Mouse (Mus musculus) lung, adult 2 months (tissue): Measurements from ENCODE around the gene Plcd3.

Experiments used
- CTCF ChIP-seq: fragments of 200-500 bp; IDR thresholded peaks from 2 replicates; pipeline ENCODE4 v1.5.1; 2011; ENCODE audit warnings: mild to moderate bottlenecking, low read length, control low read depth; ENCODE audit not compliant: insufficient read depth
- POLR2A ChIP-seq: fragments of 200-500 bp; IDR thresholded peaks from 2 replicates; pipeline ENCODE4 v1.6.1; 2011; ENCODE audit warnings: low read depth, mild to moderate bottlenecking, control low read depth, low read length, borderline replicate concordance; ENCODE audit errors: extremely low read depth

DNA sequence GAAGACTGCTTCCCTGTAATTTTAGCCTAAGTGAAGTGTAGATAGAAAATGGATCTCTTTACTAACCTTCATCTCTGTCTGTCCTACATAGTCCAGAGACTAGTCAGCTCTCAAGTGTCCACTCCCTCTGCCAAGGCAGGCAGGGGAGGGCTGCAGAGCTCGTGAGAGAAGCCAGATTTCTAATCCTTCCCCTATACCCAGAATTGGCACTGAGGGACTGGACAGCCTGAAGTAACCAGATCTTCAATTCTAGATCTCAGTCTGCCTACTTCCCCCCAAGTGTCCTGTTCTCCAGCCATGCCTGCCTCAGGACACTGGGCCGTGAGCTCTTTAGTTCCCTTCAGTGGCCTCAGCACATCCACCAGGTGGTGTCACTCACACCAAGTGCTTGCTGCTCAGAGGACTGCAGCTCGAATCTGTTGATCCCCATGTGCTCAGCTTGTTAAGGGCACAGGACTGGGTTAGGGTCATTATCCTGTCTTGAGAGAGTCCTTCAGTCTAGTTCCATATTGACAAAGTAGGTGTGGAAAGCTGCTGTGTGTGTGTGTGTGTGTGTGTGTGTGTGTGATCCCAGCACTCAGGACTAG is 42.9 kb downstream of the Plcd3 start:
- TF ChIP-seq POLR2A (no peak), CTCF (no peak)
